Mouse (Mus musculus) hindbrain, embryonic 14.5 days (tissue): Measurements from ENCODE around the gene Wap. TPM values are rescaled to one million over a fixed set of nuclear protein-coding genes. Genes with fewer than 3 reads are reported as not detected.

Source experiments
- ATAC-seq: fragments of 200-750 bp; cut with Nextera tagmentation; 2 replicates; pipeline ENCODE4 v1.8.0; 2017; ENCODE audit warnings: moderate number of reproducible peaks, mild to moderate bottlenecking, moderate TSS enrichment, moderate library complexity; ENCODE audit not compliant: low FRiP score
- DNase-seq: peaks from one replicate; pipeline ENCODE4 v3.0.0-alpha.2; 2015; ENCODE audit warnings: low spot score
- H3K27ac ChIP-seq: fragments of 300-500 bp; sonication (generic); 2 replicates; pipeline ENCODE4 v1.5.1; 2014; ENCODE audit warnings: mild to moderate bottlenecking, moderate library complexity
- H3K27me3 ChIP-seq: fragments of 300-500 bp; sonication (generic); 2 replicates; pipeline ENCODE4 v1.6.1; 2014; ENCODE audit warnings: mild to moderate bottlenecking, low read length, mixed read lengths; ENCODE audit not compliant: control insufficient read depth, insufficient read depth
- H3K36me3 ChIP-seq: fragments of 300-500 bp; sonication (generic); replicated peaks from 2 replicates; pipeline ENCODE4 v1.6.1; 2014; ENCODE audit not compliant: control insufficient read depth, insufficient read depth
- H3K4me1 ChIP-seq: fragments of 300-500 bp; sonication (generic); replicated peaks from 2 replicates; pipeline ENCODE4 v1.6.1; 2014; ENCODE audit warnings: antibody characterized with exemption, low read length, mixed read lengths; ENCODE audit not compliant: control insufficient read depth, insufficient read depth
- H3K4me2 ChIP-seq: fragments of 300-500 bp; sonication (generic); replicated peaks from 2 replicates; pipeline ENCODE4 v1.6.1; 2014; ENCODE audit warnings: mild to moderate bottlenecking, moderate library complexity
- H3K4me3 ChIP-seq: fragments of 300-500 bp; sonication (generic); replicated peaks from 2 replicates; pipeline ENCODE4 v1.5.1; 2014; ENCODE audit warnings: mild to moderate bottlenecking, low read length
- H3K9ac ChIP-seq: fragments of 300-500 bp; sonication (generic); 2 replicates; pipeline ENCODE4 v1.6.1; 2014
- H3K9me3 ChIP-seq: fragments of 300-500 bp; sonication (generic); 2 replicates; pipeline ENCODE4 v1.6.1; 2016; ENCODE audit warnings: low read length; ENCODE audit not compliant: control insufficient read depth
- WGBS: fragments of 180-500 bp; shearing (Covaris S2); extraction: QIAGEN DNeasy Blood & Tissue Kit; methylation state at CpG from one replicate; pipeline ENCODE4 v1.1.7; 2014; 5-methylcytosine and 5-hydroxymethylcytosine counted together
- polyA plus RNA-seq: library from polyadenylated mRNA; unstranded; fragments of >200 nt; fragmentation: Nextera tagmentation; extraction: Ambion mirVana; gene quantifications from 2 replicates; pipeline ENCODE4 v1.2.1, GENCODE M21; 2014

Wap gene
- polyA plus RNA-seq, 1 experiment from 2014 or later = not detected

GRCm38 (mm10) chr11:6595339-6595738 lies 43.1 kb downstream of the Wap start:
- 93% methylated on average over 5 of the region's 5 CpGs for WGBS

DNA sequence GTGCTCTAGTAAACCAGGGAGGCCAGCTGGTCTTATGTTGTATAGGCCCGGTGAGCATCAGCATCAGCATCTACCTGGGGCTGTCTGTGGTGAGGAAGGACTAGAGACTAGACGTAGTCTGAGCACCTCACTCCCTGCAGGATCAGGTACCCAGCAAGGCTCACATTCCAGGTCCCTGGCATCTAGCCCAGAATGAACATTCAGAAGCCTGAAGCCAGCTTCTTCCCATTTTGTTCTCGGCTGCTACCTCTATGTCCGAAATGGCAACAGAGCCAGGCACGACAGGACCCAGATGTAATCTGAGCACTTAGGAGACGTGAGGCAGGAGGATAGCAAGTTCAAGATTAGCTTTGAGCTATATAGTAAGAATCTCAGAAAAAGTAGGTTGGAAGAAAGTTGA lies 43.6 kb downstream of the Wap start:
- no peaks in the 10 kb centered on the region for H3K9me3 ChIP-seq
- H3K4me1 ChIP-seq = peaks cover 20% of the 10 kb centered on the region
- ATAC-seq (no peak), DNase-seq (no peak)
- no peaks in the 10 kb centered on the region for H3K27me3 ChIP-seq
- H3K36me3 ChIP-seq = peaks cover 83% of the 10 kb centered on the region
- WGBS = 85% methylated on average over 6 of the region's 6 CpGs
- no peak overlapping the region for H3K9ac ChIP-seq
- no peak overlapping the region for H3K4me3 ChIP-seq
- H3K4me2 ChIP-seq = no peak overlapping the region
- H3K27ac ChIP-seq = no peak overlapping the region

More at GRCm38 (mm10) chr11:6595339-6595738, 43.1 kb downstream of the Wap start:
- no peaks in the 10 kb centered on the region for H3K27me3 ChIP-seq
- no peak for ATAC-seq
- H3K36me3 ChIP-seq = peaks cover 83% of the 10 kb centered on the region
- H3K9ac ChIP-seq = no peak overlapping the region
- H3K4me3 ChIP-seq = no peak overlapping the region
- H3K9me3 ChIP-seq = no peaks in the 10 kb centered on the region
- H3K27ac ChIP-seq = no peak overlapping the region
- peaks cover 25% of the 10 kb centered on the region for H3K4me1 ChIP-seq
- DNase-seq = no peak
- H3K4me2 ChIP-seq = no peak overlapping the region

GRCm38 (mm10) chr11:6593406-6593805 lies 45.0 kb downstream of the Wap start:
- Histone ChIP-seq H3K4me2 (no peak overlapping the region), H3K9me3 (no peaks in the 10 kb centered on the region), H3K4me3 (no peak overlapping the region), H3K27me3 (no peaks in the 10 kb centered on the region), H3K27ac (no peak overlapping the region), H3K36me3 (peaks cover 96% of the 10 kb centered on the region), H3K4me1 (peaks cover 6% of the 10 kb centered on the region), H3K9ac (no peak overlapping the region)
- DNase-seq (no peak), ATAC-seq (no peak)
- WGBS = 63% methylated on average over 11 of the region's 11 CpGs

DNA sequence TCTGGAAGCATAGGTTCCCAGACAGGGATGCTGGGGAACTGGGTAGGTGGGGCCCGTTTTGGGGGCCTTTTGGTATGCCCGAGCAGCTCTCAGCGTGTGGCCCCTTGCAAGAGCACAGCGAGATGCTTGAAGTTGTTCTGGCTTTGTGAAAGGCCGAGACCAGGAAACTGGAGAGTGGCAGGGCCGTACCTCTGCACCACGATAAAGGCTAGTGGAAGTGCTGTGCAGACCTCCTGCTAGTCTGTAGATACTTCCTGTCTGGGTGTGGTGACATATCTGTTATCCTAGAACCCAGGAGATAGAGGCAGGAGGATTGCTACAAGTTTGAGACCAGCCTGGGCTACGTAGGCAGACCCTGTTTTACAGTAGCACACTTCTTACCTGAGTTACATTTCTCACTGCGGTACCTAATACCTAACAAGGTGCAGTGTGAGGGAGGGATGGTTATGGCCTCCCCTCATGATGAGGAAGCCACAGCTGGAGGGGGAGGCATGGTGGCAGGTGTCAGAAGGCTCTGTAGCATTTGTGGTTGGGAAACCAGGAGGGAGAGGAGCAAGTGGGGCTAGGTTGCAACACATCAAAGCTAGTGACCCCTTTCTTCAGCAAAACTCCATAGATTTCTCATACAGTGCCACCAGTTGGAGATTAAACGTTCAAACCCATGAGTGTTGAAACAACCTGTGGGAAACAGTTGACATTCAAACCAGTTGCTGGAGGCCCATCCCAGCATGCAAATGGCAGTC lies 47.3 kb downstream of the Wap start:
- Histone ChIP-seq H3K4me3 (no peak overlapping the region), H3K27me3 (no peaks in the 10 kb centered on the region), H3K9ac (no peak overlapping the region), H3K4me2 (no peak overlapping the region), H3K27ac (no peak overlapping the region), H3K4me1 (no peaks in the 10 kb centered on the region), H3K9me3 (no peaks in the 10 kb centered on the region), H3K36me3 (peaks cover 87% of the 10 kb centered on the region)
- no peak for ATAC-seq
- DNase-seq = no peak
- 83% methylated on average over 10 of the region's 10 CpGs for WGBS

GRCm38 (mm10) chr11:6589838-6590237 lies 48.6 kb downstream of the Wap start:
- Histone ChIP-seq H3K36me3 (peaks cover 82% of the 10 kb centered on the region), H3K27ac (no peak overlapping the region)
- WGBS = 94% methylated on average over 7 of the region's 7 CpGs

GRCm38 (mm10) chr11:6588295-6588694 lies 50.1 kb downstream of the Wap start:
- Histone ChIP-seq H3K4me1 (no peaks in the 10 kb centered on the region), H3K4me2 (no peak overlapping the region), H3K36me3 (peaks cover 74% of the 10 kb centered on the region), H3K27ac (no peak overlapping the region), H3K4me3 (no peak overlapping the region), H3K9me3 (no peaks in the 10 kb centered on the region), H3K9ac (no peak overlapping the region), H3K27me3 (no peaks in the 10 kb centered on the region)
- ATAC-seq (no peak), DNase-seq (no peak)
- WGBS = 92% methylated on average over 7 of the region's 7 CpGs

More at GRCm38 (mm10) chr11:6589838-6590237, 48.6 kb downstream of the Wap start:
- Histone ChIP-seq H3K4me2 (no peak overlapping the region), H3K4me1 (no peaks in the 10 kb centered on the region), H3K27me3 (no peaks in the 10 kb centered on the region), H3K4me3 (no peak overlapping the region), H3K9ac (no peak overlapping the region), H3K9me3 (no peaks in the 10 kb centered on the region)
- ATAC-seq = no peak
- no peak for DNase-seq

GRCm38 (mm10) chr11:6587249-6587940 lies 51.0 kb downstream of the Wap start:
- WGBS = 95% methylated on average over 7 of the region's 7 CpGs
- no peak for ATAC-seq
- no peak overlapping the region for H3K9ac ChIP-seq
- no peaks in the 10 kb centered on the region for H3K9me3 ChIP-seq
- H3K4me1 ChIP-seq = no peaks in the 10 kb centered on the region
- H3K27me3 ChIP-seq = no peaks in the 10 kb centered on the region
- H3K27ac ChIP-seq = no peak overlapping the region
- no peak overlapping the region for H3K4me2 ChIP-seq
- H3K36me3 ChIP-seq = peaks cover 65% of the 10 kb centered on the region
- no peak overlapping the region for H3K4me3 ChIP-seq
- no peak for DNase-seq

- 91% methylated on average over 3 of the region's 3 CpGs for WGBS
These were observed 51.8 kb downstream of the Wap start for GRCm38 (mm10) chr11:6586660-6587059.

GRCm38 (mm10) chr11:6585748-6586147 lies 52.7 kb downstream of the Wap start:
- DNase-seq = no peak
- 95% methylated on average over 8 of the region's 8 CpGs for WGBS

More at GRCm38 (mm10) chr11:6586660-6587059, 51.8 kb downstream of the Wap start:
- Histone ChIP-seq H3K4me1 (no peaks in the 10 kb centered on the region), H3K9me3 (no peaks in the 10 kb centered on the region), H3K27me3 (no peaks in the 10 kb centered on the region), H3K4me3 (no peak overlapping the region), H3K27ac (no peak overlapping the region), H3K9ac (no peak overlapping the region), H3K4me2 (no peak overlapping the region), H3K36me3 (peaks cover 57% of the 10 kb centered on the region)
- ATAC-seq (no peak), DNase-seq (no peak)

More at GRCm38 (mm10) chr11:6585748-6586147, 52.7 kb downstream of the Wap start:
- H3K4me2 ChIP-seq = no peak overlapping the region
- no peak overlapping the region for H3K27ac ChIP-seq
- ATAC-seq = no peak
- H3K27me3 ChIP-seq = no peaks in the 10 kb centered on the region
- no peaks in the 10 kb centered on the region for H3K9me3 ChIP-seq
- H3K4me3 ChIP-seq = no peak overlapping the region
- no peak overlapping the region for H3K9ac ChIP-seq
- H3K4me1 ChIP-seq = no peaks in the 10 kb centered on the region; the same call in 1 of the 2 replicates
- peaks cover 48% of the 10 kb centered on the region for H3K36me3 ChIP-seq
